Mouse (Mus musculus) kidney, embryonic 14.5 days (tissue): ENCODE results near the gene Smim11. TPM values are rescaled to one million over a fixed set of nuclear protein-coding genes. Genes with fewer than 3 reads are reported as not detected.

Source experiments
- polyA plus RNA-seq: library from polyadenylated mRNA; unstranded; fragments of >200 nt; fragmentation: Nextera tagmentation; extraction: Ambion mirVana; gene quantifications from 2 replicates; pipeline ENCODE4 v1.2.1, GENCODE M21; 2014

Smim11 gene
- polyA plus RNA-seq, 1 experiment from 2014 or later, result 125 TPM

Other genes with a start within 250 kb of the Smim11 start
- gene Mrps6, start 243.0 kb upstream of the Smim11 start, polyA plus RNA-seq, result 134 and 168 TPM in 2 replicates
- gene Gm49711, start 243.0 kb upstream of the Smim11 start, polyA plus RNA-seq, result 0.30 and 0.32 TPM in 2 replicates
- 5.0 and 13.6 TPM in 2 replicates for gene Slc5a3, start 243.0 kb upstream of the Smim11 start, polyA plus RNA-seq
- gene Kcne2, start 8.9 kb upstream of the Smim11 start, polyA plus RNA-seq, result not detected in 2 replicates
- gene Fam243, start 20.2 kb downstream of the Smim11 start, polyA plus RNA-seq, result 0.08 TPM in 1 of 2 replicates, not detected in the other
- gene Kcne1, start 58.2 kb downstream of the Smim11 start, polyA plus RNA-seq, result 0.85 and 1.5 TPM in 2 replicates
- 14.7 and 23.0 TPM in 2 replicates for gene Rcan1, start 169.6 kb downstream of the Smim11 start, polyA plus RNA-seq
- gene Clic6, start 184.4 kb downstream of the Smim11 start, polyA plus RNA-seq, result 2.0 and 3.8 TPM in 2 replicates